Mouse (Mus musculus): ENCODE results near the gene Timm50. TPM values are rescaled to one million over a fixed set of nuclear protein-coding genes. Genes with fewer than 3 reads are reported as not detected.

Gene Timm50
- polyA plus RNA-seq, 1 experiment from 2014 or later, result 125 TPM

GRCm38 (mm10) chr7:28325293-28325692, 13.4 kb upstream of the Timm50 start:
- H3K4me1 ChIP-seq, result no peaks in the 10 kb centered on the region
- H3K27me3 ChIP-seq (replicated peaks), result no peaks in the 10 kb centered on the region
- no peak overlapping the region for H3K4me3 ChIP-seq (replicated peaks)
- no peak for ATAC-seq (ENCODE audit: low FRiP score)
- H3K9ac ChIP-seq (replicated peaks), result no peak overlapping the region
- peaks cover 94% of the 10 kb centered on the region for H3K36me3 ChIP-seq
- H3K4me2 ChIP-seq, result no peak overlapping the region
- WGBS, result 98% methylated on average over 8 of the region's 8 CpGs
- H3K9me3 ChIP-seq (replicated peaks), result no peaks in the 10 kb centered on the region
- H3K27ac ChIP-seq (replicated peaks), result no peak overlapping the region

GRCm38 (mm10) chr7:28321974-28322720, 10.3 kb upstream of the Timm50 start:
- Histone ChIP-seq H3K4me2 (no peak overlapping the region), H3K27me3 (replicated peaks) (no peaks in the 10 kb centered on the region), H3K4me3 (replicated peaks) (no peak overlapping the region), H3K36me3 (peaks cover 99% of the 10 kb centered on the region), H3K27ac (replicated peaks) (no peak overlapping the region), H3K9ac (replicated peaks) (no peak overlapping the region), H3K4me1 (no peaks in the 10 kb centered on the region), H3K9me3 (replicated peaks) (no peaks in the 10 kb centered on the region)
- WGBS, result 96% methylated on average over 15 of the region's 15 CpGs
- no peak for ATAC-seq (ENCODE audit: low FRiP score)

GRCm38 (mm10) chr7:28318714-28319113, 6.8 kb upstream of the Timm50 start:
- Histone ChIP-seq H3K9me3 (replicated peaks) (no peaks in the 10 kb centered on the region), H3K36me3 (peaks cover 94% of the 10 kb centered on the region), H3K27ac (replicated peaks) (no peak overlapping the region), H3K4me2 (no peak overlapping the region), H3K27me3 (replicated peaks) (no peaks in the 10 kb centered on the region), H3K4me3 (replicated peaks) (no peak overlapping the region), H3K9ac (replicated peaks) (no peak overlapping the region), H3K4me1 (no peaks in the 10 kb centered on the region)
- no peak for ATAC-seq (ENCODE audit: low FRiP score)
- 96% methylated on average over 17 of the region's 17 CpGs for WGBS

DNA sequence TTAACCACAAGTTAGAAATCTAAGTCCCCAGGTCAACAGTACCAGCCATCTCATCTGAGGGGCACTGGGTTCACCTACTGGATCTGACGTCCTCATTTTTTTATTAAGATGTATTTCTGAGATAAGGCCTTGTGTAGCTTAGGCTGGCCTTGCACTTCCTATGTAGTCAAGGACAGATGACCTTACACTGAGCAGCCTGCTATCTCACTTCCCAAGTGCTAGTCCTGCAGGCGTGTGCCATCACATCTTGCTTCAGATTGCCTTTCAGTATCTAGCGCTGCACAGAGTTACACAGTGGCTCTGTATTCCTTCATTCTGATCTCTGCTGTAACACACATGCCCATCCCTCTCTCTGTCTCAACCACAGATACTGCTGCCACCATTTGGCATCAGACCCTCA, 6.2 kb upstream of the Timm50 start:
- no peaks in the 10 kb centered on the region for H3K4me1 ChIP-seq
- no peak overlapping the region for H3K27ac ChIP-seq (replicated peaks)
- ATAC-seq (ENCODE audit: low FRiP score), result no peak
- H3K9me3 ChIP-seq (replicated peaks), result no peaks in the 10 kb centered on the region
- WGBS, result 97% methylated on average over 3 of the region's 3 CpGs
- no peak overlapping the region for H3K4me3 ChIP-seq (replicated peaks)
- H3K4me2 ChIP-seq, result no peak overlapping the region
- no peaks in the 10 kb centered on the region for H3K27me3 ChIP-seq (replicated peaks)
- peaks cover 87% of the 10 kb centered on the region for H3K36me3 ChIP-seq
- no peak overlapping the region for H3K9ac ChIP-seq (replicated peaks)

- H3K4me1 ChIP-seq, result peaks cover 25% of the 10 kb centered on the region
- H3K36me3 ChIP-seq, result peaks cover 58% of the 10 kb centered on the region
- no peaks in the 10 kb centered on the region for H3K9me3 ChIP-seq (replicated peaks)
- 6% methylated on average over 35 of the region's 35 CpGs for WGBS
- H3K27me3 ChIP-seq (replicated peaks), result no peaks in the 10 kb centered on the region
- peak overlapping the region; percentile 88 for H3K9ac ChIP-seq (replicated peaks)
- H3K4me2 ChIP-seq, result peak overlapping the region; percentile 91
- peak overlapping the region; percentile 73 for H3K27ac ChIP-seq (replicated peaks)
- H3K4me3 ChIP-seq (replicated peaks), result peak overlapping the region; percentile 65
- ATAC-seq (ENCODE audit: low FRiP score), result peak; percentile 67
Observed at GRCm38 (mm10) chr7:28311151-28311925, 534 bp downstream of the Timm50 start.

GRCm38 (mm10) chr7:28309737-28310136, 2.1 kb downstream of the Timm50 start:
- Histone ChIP-seq H3K4me1 (peaks cover 25% of the 10 kb centered on the region), H3K4me2 (no peak overlapping the region), H3K9me3 (replicated peaks) (no peaks in the 10 kb centered on the region), H3K27ac (replicated peaks) (no peak overlapping the region), H3K4me3 (replicated peaks) (no peak overlapping the region), H3K36me3 (peaks cover 58% of the 10 kb centered on the region), H3K9ac (replicated peaks) (no peak overlapping the region), H3K27me3 (replicated peaks) (no peaks in the 10 kb centered on the region)
- no peak for ATAC-seq (ENCODE audit: low FRiP score)
- WGBS, result 35% methylated on average over 9 of the region's 9 CpGs

- 88% methylated on average over 8 of the region's 8 CpGs for WGBS
- ATAC-seq (ENCODE audit: low FRiP score), result no peak
- H3K27me3 ChIP-seq (replicated peaks), result no peaks in the 10 kb centered on the region
- peaks cover 56% of the 10 kb centered on the region for H3K36me3 ChIP-seq
- H3K4me2 ChIP-seq, result no peak overlapping the region
- no peak overlapping the region for H3K27ac ChIP-seq (replicated peaks)
- H3K9me3 ChIP-seq (replicated peaks), result no peaks in the 10 kb centered on the region
- H3K4me1 ChIP-seq, result peaks cover 35% of the 10 kb centered on the region
- no peak overlapping the region for H3K9ac ChIP-seq (replicated peaks)
- H3K4me3 ChIP-seq (replicated peaks), result no peak overlapping the region
Observed at GRCm38 (mm10) chr7:28306216-28306615, 5.7 kb downstream of the Timm50 start.

DNA sequence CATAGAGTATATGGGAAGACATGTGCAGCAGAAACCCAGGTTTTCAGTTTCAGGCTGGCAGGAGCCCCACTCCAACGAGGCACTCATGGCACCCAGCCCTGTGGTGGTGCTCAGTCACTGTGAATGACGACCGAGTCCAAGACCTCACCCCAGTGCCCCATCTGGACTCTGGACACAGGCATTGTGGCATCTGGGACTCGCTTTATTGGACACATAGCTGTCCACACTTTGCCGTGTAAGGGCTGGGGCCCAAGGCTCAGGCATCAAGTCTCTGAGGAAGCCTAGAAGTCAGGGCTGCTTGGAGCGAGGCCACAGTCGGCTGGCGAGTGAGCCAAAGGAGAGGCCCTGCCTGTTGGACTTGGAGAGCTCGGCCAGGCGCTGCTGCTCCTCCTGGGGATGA, 6.2 kb downstream of the Timm50 start:
- no peak overlapping the region for H3K9ac ChIP-seq (replicated peaks)
- H3K9me3 ChIP-seq (replicated peaks), result no peaks in the 10 kb centered on the region
- H3K27ac ChIP-seq (replicated peaks), result no peak overlapping the region
- peaks cover 56% of the 10 kb centered on the region for H3K36me3 ChIP-seq
- H3K4me1 ChIP-seq, result peaks cover 34% of the 10 kb centered on the region
- ATAC-seq (ENCODE audit: low FRiP score), result no peak
- WGBS, result 86% methylated on average over 10 of the region's 10 CpGs
- H3K4me3 ChIP-seq (replicated peaks), result no peak overlapping the region
- no peaks in the 10 kb centered on the region for H3K27me3 ChIP-seq (replicated peaks)
- no peak overlapping the region for H3K4me2 ChIP-seq

- Histone ChIP-seq H3K4me2 (peak within 1 kb of the TSS; percentile 73), H3K4me3 (replicated peaks) (peak within 1 kb of the TSS; percentile 44), H3K27me3 (replicated peaks) (peaks cover 5% of the 10 kb centered on the region; the same call in 1 of the 2 replicates), H3K9ac (replicated peaks) (peak within 1 kb of the TSS; percentile 43), H3K9me3 (replicated peaks) (no peaks in the 10 kb centered on the region), H3K36me3 (peaks cover 22% of the 10 kb centered on the region), H3K4me1 (peaks cover 40% of the 10 kb centered on the region), H3K27ac (replicated peaks) (peak within 1 kb of the TSS; percentile 66)
- peak; percentile 69 for ATAC-seq (ENCODE audit: low FRiP score)
- under 1% methylated on average over 30 of the region's 30 CpGs for WGBS
Observed at GRCm38 (mm10) chr7:28301616-28302433, 10.0 kb downstream of the Timm50 start, which contains the start of gene Dll3. TSS of gene Dll3 (minus strand) at chr7:28302238.

DNA sequence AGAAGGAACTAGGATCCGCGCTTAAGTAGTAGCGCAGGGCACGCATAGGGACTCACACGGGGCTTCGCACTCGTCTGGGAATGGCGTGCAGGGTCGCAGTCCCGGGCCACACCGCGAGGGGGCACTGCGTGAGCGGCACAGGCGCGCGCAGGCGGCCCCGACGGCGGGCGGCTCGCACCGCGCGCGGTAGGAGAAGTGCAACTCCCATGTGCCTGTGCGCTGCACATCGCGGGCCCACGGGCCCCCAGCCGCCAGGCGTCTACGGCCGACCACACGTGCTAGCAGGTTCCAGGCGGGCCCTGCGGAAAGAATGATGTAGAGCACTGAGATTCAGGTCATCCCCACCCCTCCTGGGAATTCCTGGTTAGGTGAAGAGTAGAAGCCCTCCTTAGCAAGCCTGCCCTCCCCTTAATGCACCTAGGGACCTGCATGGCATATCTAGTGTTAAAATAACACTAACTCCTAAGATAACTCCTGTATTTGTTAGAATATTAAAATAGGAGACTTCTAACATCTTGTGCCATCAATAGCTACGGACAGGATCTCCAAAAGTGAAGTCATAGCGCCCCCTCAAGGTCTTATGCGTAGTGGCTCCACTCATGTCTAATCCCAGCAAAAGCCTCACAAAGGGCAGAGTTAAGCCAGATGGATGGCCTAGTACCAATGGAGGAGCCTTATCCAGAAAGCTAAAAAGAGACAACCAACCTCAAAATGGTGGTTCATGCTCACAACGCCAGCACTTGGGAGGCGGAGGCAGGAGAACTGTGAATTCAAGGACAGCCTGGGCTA, 12.8 kb downstream of the Timm50 start:
- Histone ChIP-seq H3K4me3 (replicated peaks) (peak overlapping the region; percentile 20), H3K27ac (replicated peaks) (no peak overlapping the region)

GRCm38 (mm10) chr7:28294481-28294880, 17.4 kb downstream of the Timm50 start:
- Histone ChIP-seq H3K9me3 (replicated peaks) (no peaks in the 10 kb centered on the region), H3K4me1 (peaks cover 36% of the 10 kb centered on the region), H3K27ac (replicated peaks) (no peak overlapping the region), H3K4me3 (replicated peaks) (peak overlapping the region; percentile 51), H3K9ac (replicated peaks) (peak overlapping the region; percentile 53), H3K4me2 (peak overlapping the region; percentile 70), H3K36me3 (no peaks in the 10 kb centered on the region), H3K27me3 (replicated peaks) (peaks cover 31% of the 10 kb centered on the region)
- WGBS, result 4% methylated on average over 55 of the region's 63 CpGs
- ATAC-seq (ENCODE audit: low FRiP score), result peak; percentile 80

More for the DNA sequence above, 12.8 kb downstream of the Timm50 start:
- no peak overlapping the region for H3K9ac ChIP-seq (replicated peaks)
- H3K27me3 ChIP-seq (replicated peaks), result peaks cover 5% of the 10 kb centered on the region; the same call in 1 of the 2 replicates
- 11% methylated on average over 43 of the region's 43 CpGs for WGBS
- H3K4me2 ChIP-seq, result peak overlapping the region; percentile 54
- no peak for ATAC-seq (ENCODE audit: low FRiP score)
- H3K9me3 ChIP-seq (replicated peaks), result no peaks in the 10 kb centered on the region
- no peaks in the 10 kb centered on the region for H3K36me3 ChIP-seq
- peaks cover 47% of the 10 kb centered on the region for H3K4me1 ChIP-seq

All from neural tube, embryonic 15.5 days (tissue).